Mouse (Mus musculus): Measurements from ENCODE around the gene Map3k11. TPM values are rescaled to one million over a fixed set of nuclear protein-coding genes. Genes with fewer than 3 reads are reported as not detected.

Gene Map3k11
- total RNA-seq, 2 experiments from 2014 or later = 7.3 to 11.2 TPM

DNA sequence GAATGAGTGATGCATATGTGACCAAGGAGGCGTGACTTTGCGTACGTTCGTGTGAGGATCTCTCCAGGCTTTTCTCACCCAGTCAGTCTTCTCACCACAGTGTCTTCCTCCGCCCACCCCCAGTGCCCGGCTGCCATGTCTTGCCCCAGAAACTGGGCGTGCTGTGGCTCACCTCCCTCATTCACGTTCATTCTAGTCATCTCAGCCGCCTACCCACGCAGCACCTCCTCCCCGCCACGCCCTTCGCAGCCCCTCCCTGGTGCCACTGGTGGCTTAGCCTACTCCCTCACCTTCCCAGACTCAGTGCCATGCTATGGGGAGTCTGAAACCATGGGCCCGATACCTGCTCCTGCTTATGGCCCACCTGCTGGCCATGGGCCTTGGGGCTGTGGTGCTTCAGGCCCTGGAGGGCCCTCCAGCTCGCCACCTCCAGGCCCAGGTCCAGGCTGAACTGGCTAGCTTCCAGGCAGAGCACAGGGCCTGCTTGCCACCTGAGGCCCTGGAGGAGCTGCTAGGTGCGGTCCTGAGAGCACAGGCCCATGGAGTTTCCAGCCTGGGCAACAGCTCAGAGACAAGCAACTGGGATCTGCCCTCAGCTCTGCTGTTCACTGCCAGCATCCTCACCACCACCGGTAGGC lies 15.7 kb downstream of the Map3k11 start, which contains the start of gene Kcnk7:
Kcnk7 (plus strand) TSS at position 205 of the 638 bp plus-strand sequence.
- peak; percentile 86 for ATAC-seq (replicated peaks; ENCODE audit: low FRiP score, poor library complexity, severe bottlenecking)

GRCm38 (mm10) chr19:5704801-5705571 lies 16.4 kb downstream of the Map3k11 start:
- peak; percentile 80 for ATAC-seq (replicated peaks; ENCODE audit: low FRiP score, poor library complexity, severe bottlenecking)

DNA sequence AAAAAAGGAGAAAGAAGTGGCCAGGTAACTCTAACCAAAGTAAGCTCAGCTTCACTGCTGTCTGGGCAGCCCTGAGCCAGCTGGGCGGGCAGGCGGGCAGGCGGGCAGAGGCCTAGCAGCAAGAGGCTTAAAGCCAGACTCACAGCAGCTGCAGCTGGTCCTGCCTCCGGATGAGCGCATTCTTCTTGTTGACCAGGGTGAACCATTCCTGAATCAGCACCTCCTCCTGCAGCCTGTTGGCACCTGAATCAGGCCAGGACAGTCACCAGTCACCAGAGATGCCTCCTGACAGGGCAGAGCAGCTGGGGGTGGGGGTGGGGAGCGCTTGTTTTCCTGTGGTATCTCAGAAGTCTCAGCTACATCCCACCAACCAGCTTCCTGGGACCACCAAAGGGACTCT lies 21.5 kb downstream of the Map3k11 start:
- no peak for ATAC-seq (replicated peaks; ENCODE audit: low FRiP score, poor library complexity, severe bottlenecking)

DNA sequence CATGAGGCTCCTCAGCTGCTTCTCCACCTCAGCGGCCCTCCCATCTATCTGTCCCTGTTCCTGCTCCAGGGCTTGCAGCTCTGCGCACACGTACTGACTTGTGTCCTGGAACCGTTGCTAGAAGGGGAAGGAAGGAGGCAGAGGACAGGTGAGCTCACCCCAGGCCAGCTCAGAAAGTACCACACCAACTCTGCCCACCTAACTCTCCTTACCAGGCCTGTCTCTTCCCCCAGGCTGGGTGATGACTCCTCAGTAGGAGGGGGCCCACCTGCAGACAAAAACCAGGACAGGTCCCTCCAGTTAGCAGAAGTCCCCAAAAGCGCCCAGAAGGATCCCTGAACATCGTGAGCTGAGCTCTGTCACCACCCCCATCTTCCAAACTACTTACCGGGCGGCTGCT lies 22.0 kb downstream of the Map3k11 start:
- ATAC-seq (replicated peaks; ENCODE audit: low FRiP score, poor library complexity, severe bottlenecking) = no peak

DNA sequence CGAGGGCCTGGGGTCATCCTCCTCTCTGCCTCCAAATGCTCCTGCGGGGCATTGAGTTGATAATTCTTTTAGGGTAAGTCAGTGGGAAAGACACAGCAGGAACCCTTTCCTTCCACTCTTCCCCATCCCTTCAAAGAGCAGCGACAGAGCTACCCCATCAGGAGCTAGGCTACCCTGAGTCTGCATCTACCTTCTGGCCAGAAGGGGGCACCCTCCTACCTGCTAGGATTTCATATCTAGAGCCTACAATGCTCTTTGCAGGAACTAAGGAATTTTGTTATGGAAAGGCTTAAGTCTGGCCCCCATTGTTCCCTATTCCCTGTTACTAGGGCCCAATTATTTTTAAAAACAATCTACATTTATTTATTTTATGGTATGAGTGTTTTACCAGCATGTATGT lies 22.7 kb downstream of the Map3k11 start:
- ATAC-seq (replicated peaks; ENCODE audit: low FRiP score, poor library complexity, severe bottlenecking) = peak; percentile 45; the same call in 1 of the 2 replicates

DNA sequence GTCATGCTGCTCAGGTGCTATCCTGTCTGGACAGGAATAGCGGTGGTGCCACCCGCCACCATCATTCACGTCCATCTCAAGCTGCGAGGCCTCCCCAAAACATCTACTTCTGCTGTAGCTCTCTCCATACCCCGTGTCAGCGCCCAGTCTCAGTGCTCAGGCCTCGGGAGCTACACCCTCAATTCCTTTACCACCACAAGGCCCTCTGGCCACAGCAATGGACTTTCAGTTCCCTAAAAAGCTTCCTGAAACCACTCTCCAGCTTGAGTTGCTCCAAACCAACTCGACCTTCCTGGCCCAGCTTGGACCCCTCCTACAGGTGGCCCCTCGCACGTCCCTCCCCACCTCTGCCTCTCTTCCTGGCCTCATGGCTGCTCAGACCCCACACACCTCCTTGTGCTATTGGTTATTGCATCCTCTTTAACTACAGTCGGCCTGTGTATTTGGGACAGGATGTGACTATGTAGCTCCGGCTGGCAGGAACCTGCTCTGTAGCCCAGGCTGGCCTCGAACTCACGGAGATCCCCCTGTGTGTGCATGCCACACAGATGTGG lies 23.4 kb downstream of the Map3k11 start:
- ATAC-seq (replicated peaks; ENCODE audit: low FRiP score, poor library complexity, severe bottlenecking) = no peak

GRCm38 (mm10) chr19:5713255-5713654 lies 24.7 kb downstream of the Map3k11 start:
- no peak for ATAC-seq (replicated peaks; ENCODE audit: low FRiP score, poor library complexity, severe bottlenecking)

DNA sequence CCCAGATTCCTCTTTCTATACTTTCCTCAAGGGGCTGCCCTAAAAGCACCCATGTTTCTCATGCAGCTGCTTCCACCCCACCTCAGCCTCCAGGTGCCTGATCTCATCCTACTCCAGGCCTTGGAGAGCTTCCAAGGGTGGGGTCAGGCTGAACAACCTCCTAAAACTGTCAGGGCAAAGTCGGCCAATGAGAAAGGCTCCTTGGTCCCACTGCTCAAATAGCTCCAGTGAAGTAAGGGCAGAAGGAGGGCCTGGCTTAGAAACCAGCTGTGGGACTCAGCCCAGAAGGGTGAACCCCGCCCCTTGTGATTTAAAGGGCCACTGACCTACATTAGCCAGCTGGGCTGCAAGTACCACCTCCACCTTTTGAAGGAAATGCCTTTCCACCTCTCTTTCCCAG lies 25.2 kb downstream of the Map3k11 start:
- peak; percentile 68 for ATAC-seq (replicated peaks; ENCODE audit: low FRiP score, poor library complexity, severe bottlenecking)

DNA sequence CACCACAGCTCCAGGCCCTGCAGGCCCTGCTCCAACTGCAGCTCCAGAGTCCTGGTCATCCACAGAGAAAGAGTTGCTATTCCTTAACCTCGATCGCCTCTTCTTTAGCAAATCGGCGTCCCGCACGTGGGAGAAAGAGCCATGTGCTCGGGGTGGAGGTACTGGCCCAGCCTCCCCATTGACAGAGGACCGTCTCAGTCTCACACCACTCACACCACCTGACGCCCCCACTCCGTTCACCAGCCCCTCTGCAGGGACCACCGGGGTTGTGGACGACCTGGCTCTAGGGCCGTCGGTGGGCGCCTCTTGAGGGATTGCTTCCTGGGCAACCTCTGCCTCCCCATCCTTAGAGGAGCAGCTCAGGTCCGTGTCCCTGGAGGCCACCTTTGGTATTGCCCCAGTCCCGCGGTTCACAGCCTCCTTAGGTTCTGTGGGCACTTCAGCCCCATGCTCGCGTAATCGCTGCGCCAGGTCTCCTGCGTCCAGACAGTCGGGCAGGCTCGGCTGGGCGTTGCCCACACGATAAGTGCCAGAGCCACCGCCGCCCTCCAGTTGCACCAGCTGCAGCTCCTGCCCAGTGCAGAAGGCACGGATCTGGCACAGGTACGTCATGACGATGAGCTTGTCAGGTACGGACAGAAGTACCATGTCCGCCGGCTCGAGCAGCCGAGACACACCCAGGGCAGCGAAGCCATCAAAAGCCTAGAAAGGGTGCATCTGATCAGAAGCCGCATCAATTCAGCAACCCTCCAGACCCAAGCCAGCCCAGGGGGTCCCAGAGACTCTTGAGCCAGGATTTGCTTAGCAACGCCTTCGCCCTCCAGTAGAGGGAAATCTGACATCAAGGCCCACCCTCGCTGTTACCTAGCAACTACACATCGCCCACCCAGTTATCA lies 27.5 kb downstream of the Map3k11 start:
- peak; percentile 80 for ATAC-seq (replicated peaks; ENCODE audit: low FRiP score, poor library complexity, severe bottlenecking)

GRCm38 (mm10) chr19:5716955-5717354 lies 28.4 kb downstream of the Map3k11 start:
- no peak for ATAC-seq (replicated peaks; ENCODE audit: low FRiP score, poor library complexity, severe bottlenecking)

- no peak for ATAC-seq (replicated peaks; ENCODE audit: low FRiP score, poor library complexity, severe bottlenecking)
These were observed 32.7 kb downstream of the Map3k11 start for GRCm38 (mm10) chr19:5721233-5721632.

GRCm38 (mm10) chr19:5722848-5723425 lies 34.4 kb downstream of the Map3k11 start:
- peak; percentile 41 for ATAC-seq (replicated peaks; ENCODE audit: low FRiP score, poor library complexity, severe bottlenecking)

DNA sequence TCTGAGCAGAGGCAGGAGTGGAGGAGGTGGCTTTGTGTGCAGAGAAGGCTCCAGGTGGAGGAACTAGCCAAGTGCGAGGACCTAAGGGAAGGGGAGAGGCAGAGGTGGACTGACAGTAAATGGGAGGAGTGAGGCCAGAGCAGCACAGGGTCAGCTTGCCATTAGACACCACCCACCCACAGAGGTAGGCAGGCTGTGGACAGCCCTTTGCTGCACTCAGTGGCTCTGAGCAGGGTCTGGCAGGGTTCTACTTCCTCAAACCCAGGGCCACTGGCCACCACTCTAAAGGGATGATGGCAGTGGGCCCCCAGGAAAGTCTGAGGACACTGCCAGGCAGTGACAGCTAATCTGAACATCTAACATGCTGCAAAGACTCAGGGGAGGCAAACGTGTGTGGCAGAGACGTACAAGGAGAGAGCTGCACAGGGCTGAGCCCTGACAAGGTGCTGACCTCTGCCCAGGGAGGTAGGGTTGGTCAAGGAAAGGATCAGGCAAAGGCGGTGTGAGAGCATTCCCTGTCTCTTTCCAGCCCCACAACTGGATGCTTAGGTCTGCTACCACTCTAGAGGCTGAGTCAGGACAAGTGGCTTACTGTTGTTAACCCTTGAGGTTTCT lies 35.5 kb downstream of the Map3k11 start:
- no peak for ATAC-seq (replicated peaks; ENCODE audit: low FRiP score, poor library complexity, severe bottlenecking)

- peak; percentile 49 for ATAC-seq (replicated peaks; ENCODE audit: low FRiP score, poor library complexity, severe bottlenecking)
These were observed 36.0 kb downstream of the Map3k11 start for GRCm38 (mm10) chr19:5724549-5724941.

DNA sequence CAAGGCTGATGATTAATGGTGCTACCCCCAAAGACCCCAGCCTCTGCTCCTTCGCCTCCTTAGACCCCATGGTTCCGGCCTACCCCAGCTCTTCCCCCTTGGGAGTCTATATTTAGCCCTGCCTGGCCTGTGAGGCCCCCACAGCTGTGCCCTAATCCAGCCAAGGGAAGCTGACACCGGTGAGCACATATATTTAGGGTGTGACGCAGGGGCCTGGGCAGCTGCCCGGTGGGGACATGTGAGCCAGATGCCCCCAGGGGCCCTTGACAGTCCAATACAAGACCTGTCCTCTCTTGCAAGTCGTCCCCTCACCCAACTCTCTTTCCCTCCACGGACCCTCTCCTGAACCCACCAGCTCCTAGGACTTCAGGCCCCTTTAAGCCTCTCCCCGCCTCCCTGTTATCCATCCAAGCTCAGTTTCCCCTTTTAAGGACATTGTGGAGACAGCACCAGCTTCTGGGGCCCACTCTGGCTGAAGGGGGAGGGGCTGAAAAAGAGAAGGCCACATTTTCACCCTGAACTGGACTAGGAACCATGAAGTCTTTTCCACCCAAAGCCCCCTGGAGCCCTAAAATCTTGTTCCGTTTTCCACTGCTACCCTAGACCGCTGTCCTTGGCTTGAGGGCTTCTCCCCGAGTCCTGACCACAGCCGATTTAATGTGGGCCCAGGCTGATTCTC lies 36.6 kb downstream of the Map3k11 start:
- ATAC-seq (replicated peaks; ENCODE audit: low FRiP score, poor library complexity, severe bottlenecking) = no peak

GRCm38 (mm10) chr19:5725767-5726515 lies 37.4 kb downstream of the Map3k11 start, which contains the start of gene Ehbp1l1:
TSS of gene Ehbp1l1 (minus strand) at chr19:5726317.
- 0 out of 2 replicates have a peak, but pooled peaks have one; percentile 3 for ATAC-seq (replicated peaks; ENCODE audit: low FRiP score, poor library complexity, severe bottlenecking)

- peak; percentile 26 for ATAC-seq (replicated peaks; ENCODE audit: low FRiP score, poor library complexity, severe bottlenecking)
These were observed 38.5 kb downstream of the Map3k11 start for GRCm38 (mm10) chr19:5726961-5727578.

Measured in erythroblast, adult 5-6 weeks (primary cell).